9 mouse cellular contexts compared by ENCODE assay signal in the genomic region with DNA sequence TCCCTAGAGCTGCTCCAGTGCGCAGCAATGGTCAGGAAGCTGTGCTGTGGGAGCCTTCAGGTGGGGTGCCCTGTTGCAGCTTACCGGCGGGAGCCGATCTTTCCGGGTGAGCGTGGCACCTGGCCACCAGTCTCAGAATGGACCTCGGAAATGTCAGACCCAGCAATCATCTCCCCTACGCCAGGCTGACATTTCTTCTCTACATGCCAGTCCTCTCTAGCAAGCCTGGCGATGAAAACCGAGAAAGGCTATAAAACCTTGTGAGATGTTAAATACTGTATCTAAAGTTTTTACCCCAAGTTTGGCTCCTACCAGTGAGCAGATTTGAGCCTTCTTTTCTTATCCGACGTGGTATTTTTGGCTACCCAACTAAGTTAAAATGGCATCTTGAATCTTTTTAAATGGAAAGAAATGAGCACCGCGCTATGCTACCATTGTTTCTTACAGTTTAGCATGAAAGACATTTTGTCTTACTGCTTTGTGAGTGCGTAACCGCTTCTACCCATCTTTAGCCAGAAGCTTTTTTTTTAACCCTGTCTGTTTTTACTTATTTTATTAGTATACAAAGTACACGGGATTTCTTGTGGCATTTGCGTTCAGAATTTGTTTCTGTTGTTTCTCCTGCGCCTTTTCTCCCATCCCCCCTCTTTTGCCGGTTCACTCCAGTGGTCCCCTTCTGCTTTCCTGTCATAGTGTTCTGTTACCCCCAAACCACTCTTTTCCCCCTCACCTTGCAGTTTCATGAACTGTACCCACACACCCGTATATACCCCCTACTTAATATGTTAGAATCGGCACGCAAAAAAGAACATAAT. TPM values are rescaled to one million over a fixed set of nuclear protein-coding genes. Genes with fewer than 3 reads are reported as not detected.
DNase-seq lines count a peak whose midpoint lies in the region; ATAC-seq and TF ChIP-seq lines count a peak whose summit lies in the region.
"Had no signal": no experiment of that assay in that cellular context is flagged by ENCODE, and none has a peak within 500 bp of the region (broad histone marks: within the 10 kb centered on the region; RNA-seq: fewer than 3 reads in every experiment).

No protein-coding gene starts in this region.

- TF ChIP-seq EP300 in stomach, postnatal 0 days (optimal IDR thresholded peaks at IDR 0.05) = no peak

- peak; percentile 25 for DNase-seq in cerebellum, adult 11 months
- DNase-seq in cerebellum, postnatal 4 days (ENCODE audit: low spot score in 2 of 2) = no peak
- no peak for DNase-seq in testis, postnatal 10 days (ENCODE audit: low spot score)
- DNase-seq in stomach, postnatal 0 days (ENCODE audit: low spot score) = no peak
- no peak for DNase-seq in embryo, embryonic 11 days
- no peak for DNase-seq in gastrocnemius, adult 8-10 months (ENCODE audit: low spot score in 2 of 2)

- peak overlapping the region; percentile 96 for H3K27ac ChIP-seq in testis, adult 2 months (ENCODE audit: control insufficient read depth, insufficient read depth, low read depth, low read length)
- H3K27ac ChIP-seq in limb, embryonic 12.5 days = peak overlapping the region; percentile 80
- peak overlapping the region; percentile 87 for H3K27ac ChIP-seq in stomach, postnatal 0 days (replicated peaks)

- H3K36me3 ChIP-seq in testis, adult 2 months (ENCODE audit: control insufficient read depth, insufficient read depth, low read length) = no peaks in the 10 kb centered on the region
- no peaks in the 10 kb centered on the region for H3K36me3 ChIP-seq in limb, embryonic 12.5 days
- no peaks in the 10 kb centered on the region for H3K36me3 ChIP-seq in stomach, postnatal 0 days (ENCODE audit: control insufficient read depth, insufficient read depth, low read length)

- H3K27me3 ChIP-seq in testis, adult 2 months (ENCODE audit: control insufficient read depth, insufficient read depth, low read length) = no peaks in the 10 kb centered on the region
- peaks cover 7% of the 10 kb centered on the region; the same call in 1 of the 2 replicates for H3K27me3 ChIP-seq in limb, embryonic 12.5 days
- H3K27me3 ChIP-seq in stomach, postnatal 0 days (ENCODE audit: control insufficient read depth, insufficient read depth, low read length) = no peaks in the 10 kb centered on the region

- H3K9ac ChIP-seq in limb, embryonic 12.5 days (replicated peaks) = peak overlapping the region; percentile 65
- peak overlapping the region; percentile 67 for H3K9ac ChIP-seq in stomach, postnatal 0 days (ENCODE audit: low read length)

- H3K4me2 ChIP-seq in limb, embryonic 12.5 days = peak overlapping the region; percentile 68
- H3K4me2 ChIP-seq in stomach, postnatal 0 days (replicated peaks; ENCODE audit: low read depth) = peak overlapping the region; percentile 90

- WGBS in limb, embryonic 12.5 days = 12% methylated on average over 23 of the region's 23 CpGs
- WGBS in stomach, postnatal 0 days = 9% methylated on average over 23 of the region's 23 CpGs

- peak overlapping the region; percentile 90 for H3K4me3 ChIP-seq in testis, adult 2 months (ENCODE audit: control insufficient read depth, low read depth, low read length)
- H3K4me3 ChIP-seq in limb, embryonic 12.5 days (replicated peaks) = peak overlapping the region; percentile 65
- peak overlapping the region; percentile 63 for H3K4me3 ChIP-seq in stomach, postnatal 0 days (ENCODE audit: low read depth, low read length)

- no peaks in the 10 kb centered on the region for H3K4me1 ChIP-seq in testis, adult 2 months (ENCODE audit: control insufficient read depth, insufficient read depth, low read length)
- peaks cover 4% of the 10 kb centered on the region; the same call in 1 of the 2 replicates for H3K4me1 ChIP-seq in limb, embryonic 12.5 days (replicated peaks)
- no peaks in the 10 kb centered on the region for H3K4me1 ChIP-seq in stomach, postnatal 0 days (replicated peaks; ENCODE audit: control insufficient read depth, insufficient read depth)

- ATAC-seq in limb, embryonic 12.5 days (ENCODE audit: insufficient number of reproducible peaks, insufficient read depth, low FRiP score, low TSS enrichment, low read depth) = no peak
- no peak for ATAC-seq in stomach, postnatal 0 days (ENCODE audit: low FRiP score, low TSS enrichment)

- TF ChIP-seq CTCF in testis, adult 2 months (IDR thresholded peaks at IDR 0.05; ENCODE audit: control insufficient read depth, insufficient read depth, insufficient replicate concordance, low read depth, low read length) = no peak
- TF ChIP-seq CTCF in stomach, postnatal 0 days (IDR thresholded peaks at IDR 0.05; ENCODE audit: low read depth) = no peak

- no peak for TF ChIP-seq POLR2A in testis, adult 2 months (IDR thresholded peaks at IDR 0.05; ENCODE audit: control insufficient read depth, low read depth, low read length)

- 0 out of 2 replicates have a peak, but pooled peaks cover 3% of the 10 kb centered on the region for H3K9me3 ChIP-seq in limb, embryonic 12.5 days
- no peaks in the 10 kb centered on the region for H3K9me3 ChIP-seq in stomach, postnatal 0 days (ENCODE audit: control insufficient read depth, low read length)

RNA-seq across cellular contexts. Expression of a gene that starts 0.6 kb away (rescaled TPM):
- polyA plus RNA-seq in testis, adult 2 months (2012; rRNA removed) = 31.1 and 36.4 TPM in 2 replicates
- 6.0 and 6.7 TPM in 2 replicates for polyA plus RNA-seq in limb, embryonic 12.5 days (2016; fragmentation: Nextera tagmentation; extraction: Ambion mirVana)
- 2.1 and 2.2 TPM in 2 replicates for polyA plus RNA-seq in stomach, postnatal 0 days (2015; fragmentation: Nextera tagmentation; extraction: Ambion mirVana)
- total RNA-seq in gastrocnemius, adult 8-10 months (2022) = 1 to 10 TPM; 6.1 to 8.0 (median 7.7) TPM

RNA-seq across cellular contexts. Expression of a gene that starts 5.9 kb away (rescaled TPM):
- polyA plus RNA-seq in testis, adult 2 months (2012; rRNA removed) = 2.8 and 3.3 TPM in 2 replicates
- 8.5 and 9.4 TPM in 2 replicates for polyA plus RNA-seq in limb, embryonic 12.5 days (2016; fragmentation: Nextera tagmentation; extraction: Ambion mirVana)
- 6.6 and 7.1 TPM in 2 replicates for polyA plus RNA-seq in stomach, postnatal 0 days (2015; fragmentation: Nextera tagmentation; extraction: Ambion mirVana)
- total RNA-seq in gastrocnemius, adult 8-10 months (2022) = 10 to 100 TPM in 1 of 4 experiments, 1 to 10 TPM in 3; 8.5 to 10.7 (median 9.1) TPM

RNA-seq across cellular contexts. Expression of a gene that starts 24.6 kb away (rescaled TPM):
- polyA plus RNA-seq in testis, adult 2 months (2012; rRNA removed) = 1.2 and 1.8 TPM in 2 replicates
- 24.3 TPM in 2 replicates for polyA plus RNA-seq in limb, embryonic 12.5 days (2016; fragmentation: Nextera tagmentation; extraction: Ambion mirVana)
- 21.5 and 22.7 TPM in 2 replicates for polyA plus RNA-seq in stomach, postnatal 0 days (2015; fragmentation: Nextera tagmentation; extraction: Ambion mirVana)
- total RNA-seq in gastrocnemius, adult 8-10 months (2022) = 1 to 10 TPM in 3 of 4 experiments, under 1 TPM in 1; 0.63 to 2.1 (median 1.3) TPM

RNA-seq across cellular contexts. Expression of a gene that starts 24.7 kb away (rescaled TPM):
- polyA plus RNA-seq in testis, adult 2 months (2012; rRNA removed) = 64.9 and 71.3 TPM in 2 replicates
- polyA plus RNA-seq in limb, embryonic 12.5 days (2016; fragmentation: Nextera tagmentation; extraction: Ambion mirVana) = 232 and 238 TPM in 2 replicates
- 235 and 236 TPM in 2 replicates for polyA plus RNA-seq in stomach, postnatal 0 days (2015; fragmentation: Nextera tagmentation; extraction: Ambion mirVana)
- total RNA-seq in gastrocnemius, adult 8-10 months (2022) = 100 to 1,000 TPM; 261 to 309 (median 283) TPM

RNA-seq across cellular contexts. Expression of a gene that starts 50.7 kb away (rescaled TPM):
- not detected in 2 replicates for polyA plus RNA-seq in testis, adult 2 months (2012; rRNA removed)
- not detected in 2 replicates for polyA plus RNA-seq in limb, embryonic 12.5 days (2016; fragmentation: Nextera tagmentation; extraction: Ambion mirVana)
- polyA plus RNA-seq in stomach, postnatal 0 days (2015; fragmentation: Nextera tagmentation; extraction: Ambion mirVana) = not detected in 2 replicates
- not detected for total RNA-seq in gastrocnemius, adult 8-10 months (2022)
- total RNA-seq: heart, postnatal 10 days had no signal
